Mouse (Mus musculus) gastrocnemius, postnatal 25 days (tissue): ENCODE measurements around the gene Polr1e. TPM values are rescaled to one million over a fixed set of nuclear protein-coding genes. Genes with fewer than 3 reads are reported as not detected.
"Not testable (repeated sequence)": the region's sequence is repeated elsewhere in the genome, so short reads cannot be mapped to it uniquely, and the experiment has no call there.

Experiments
- DNase-seq: peaks from one replicate; pipeline ENCODE4 v3.0.0; 2022
- long read RNA-seq, 2 experiments: library from polyadenylated mRNA; stranded (forward); transcript quantifications; one replicate each; pipeline ENCODE4 v2.0.0; 2021
- total RNA-seq, 2 experiments: library from RNA; stranded (reverse); gene quantifications; 1 replicate in 1 of 2; 2 replicates in 1 of 2; pipeline ENCODE4 v1.2.3; 2021

Polr1e gene
- total RNA-seq = 1 to 10 TPM; 4.0 to 4.6 TPM
- long read RNA-seq, experiment 1, partial matches to known transcripts = 0 of 4 reads
- long read RNA-seq, experiment 1, other reads (novel, unspliced or antisense) = 1 of 4 reads
- long read RNA-seq, experiment 2, partial matches to known transcripts = 1 of 4 reads
- long read RNA-seq, experiment 2, other reads (novel, unspliced or antisense) = 0 of 4 reads

GRCm38 (mm10) chr4:45018452-45018980 lies at the start of gene Polr1e:
Gene Polr1e (plus strand): TSS chr4:45018583.
- peak; percentile 83 for DNase-seq

DNA sequence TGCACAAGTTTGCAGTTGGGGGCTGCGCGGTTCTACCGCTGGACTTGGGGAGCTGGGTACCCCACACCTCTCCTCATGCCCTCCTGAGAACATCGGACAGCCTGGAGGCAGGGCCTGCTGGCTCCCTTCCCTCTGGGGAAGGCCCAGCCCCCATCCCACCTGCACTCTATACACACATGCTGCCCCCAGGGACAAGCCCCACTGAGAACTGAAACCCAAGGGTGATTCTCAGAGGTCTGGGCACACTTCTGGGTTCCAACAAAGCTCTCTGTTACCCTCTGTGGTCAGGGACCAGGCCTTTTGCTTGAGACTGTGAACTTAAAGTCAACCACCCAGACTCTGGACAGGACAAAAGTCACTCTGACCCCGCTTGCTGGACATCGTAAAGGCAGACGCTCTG lies 48.3 kb upstream of the Polr1e start:
- DNase-seq = no peak

- DNase-seq = no peak
Measured at GRCm38 (mm10) chr4:44970612-44971110, 47.7 kb upstream of the Polr1e start.

- peak; percentile 76 for DNase-seq
Measured at GRCm38 (mm10) chr4:44973450-44973849, 44.9 kb upstream of the Polr1e start.

- DNase-seq = no peak
Measured at GRCm38 (mm10) chr4:44973871-44974270, 44.5 kb upstream of the Polr1e start.

DNA sequence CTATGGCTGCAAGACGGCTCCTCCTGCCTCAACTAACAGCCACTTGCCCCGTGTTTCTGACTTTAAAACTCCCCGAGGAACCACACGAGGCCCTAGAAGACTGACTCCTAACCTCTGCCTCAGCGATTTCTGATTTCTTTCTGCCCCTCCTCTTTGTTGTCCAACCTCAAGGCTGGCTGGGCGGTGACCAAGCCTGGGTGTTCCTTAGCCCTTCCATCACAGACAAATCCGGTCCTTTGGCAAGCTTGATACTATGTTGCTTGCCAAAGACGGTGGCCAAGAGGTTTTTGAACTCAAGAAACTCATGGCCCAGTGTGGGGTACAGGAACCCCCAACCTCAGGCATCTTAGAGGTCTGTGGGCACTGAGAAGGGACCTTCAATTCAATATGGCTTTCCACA lies 44.1 kb upstream of the Polr1e start:
- no peak for DNase-seq

- DNase-seq = no peak
Measured at GRCm38 (mm10) chr4:44976026-44976615, 42.3 kb upstream of the Polr1e start.

- no peak for DNase-seq
Measured at GRCm38 (mm10) chr4:44976921-44977710, 41.3 kb upstream of the Polr1e start.

- DNase-seq = no peak
Measured at GRCm38 (mm10) chr4:44978175-44978574, 40.2 kb upstream of the Polr1e start.

DNA sequence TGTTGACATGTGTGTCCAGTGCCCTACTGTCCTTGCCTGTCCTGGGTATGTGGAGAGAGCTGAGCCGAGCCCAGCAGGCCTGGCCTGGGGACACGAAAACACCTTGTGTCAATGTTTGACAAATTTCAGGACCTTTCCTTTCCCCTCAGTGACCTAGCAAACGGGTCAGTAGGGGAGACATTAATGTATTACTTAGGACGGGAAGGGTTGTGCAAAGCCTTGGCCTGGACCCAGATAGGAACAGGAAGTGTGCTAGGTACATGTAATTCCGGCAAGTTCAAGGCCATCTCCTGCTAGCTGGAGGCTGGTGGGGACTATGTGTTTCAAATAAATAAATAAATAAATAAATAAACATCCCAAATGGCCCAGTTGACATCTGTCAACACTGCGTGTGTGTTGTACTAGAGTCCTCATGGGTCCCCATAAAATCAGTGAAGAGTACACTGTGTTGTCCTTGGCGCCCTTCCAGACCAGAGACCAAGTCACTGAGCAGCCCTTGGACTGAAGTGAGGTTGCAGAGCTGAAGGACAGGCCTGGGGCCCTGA lies 38.5 kb upstream of the Polr1e start:
- no peak for DNase-seq

DNA sequence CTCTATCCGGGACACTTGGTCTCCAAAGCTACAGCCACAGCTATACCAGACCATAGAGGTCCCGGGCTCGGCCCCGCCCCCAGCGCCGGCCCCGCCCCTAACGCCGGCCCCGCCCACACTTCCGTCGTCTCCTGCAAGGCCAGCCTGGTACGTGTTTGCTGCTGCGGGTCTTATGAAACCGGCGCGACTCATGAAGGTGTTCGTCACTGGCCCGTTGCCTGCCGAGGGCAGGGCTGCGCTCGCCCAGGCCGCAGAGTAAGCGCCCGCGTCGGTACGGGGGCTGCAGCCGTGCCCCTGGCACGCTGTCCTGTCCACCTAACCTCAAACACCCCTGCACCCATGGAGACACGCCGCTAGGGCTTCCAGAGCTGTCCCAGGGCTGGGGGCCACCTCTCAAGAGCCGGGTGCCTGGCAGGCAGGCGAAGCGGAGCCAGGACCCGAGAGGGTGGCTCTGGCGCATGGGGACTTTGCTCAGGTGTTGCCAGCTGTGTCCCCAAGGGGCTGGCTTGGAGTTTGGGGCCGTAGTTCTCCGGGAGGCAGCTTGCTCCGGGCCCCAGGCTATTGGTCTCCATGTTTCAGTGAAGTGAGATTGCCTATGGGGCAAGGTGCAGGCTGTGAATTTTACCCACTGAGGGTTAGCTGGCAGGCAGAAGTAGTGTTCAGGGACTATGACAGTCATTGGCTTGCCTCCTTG lies 37.0 kb upstream of the Polr1e start, which contains the start of gene Grhpr:
TSS of gene Grhpr (plus strand) at position 116 of the 694 bp plus-strand sequence.
- peak; percentile 90 for DNase-seq

- no peak for DNase-seq
Measured at GRCm38 (mm10) chr4:44981974-44982287, 36.5 kb upstream of the Polr1e start.

GRCm38 (mm10) chr4:44982440-44983130 lies 35.8 kb upstream of the Polr1e start:
- DNase-seq = no peak

GRCm38 (mm10) chr4:44983131-44983740 lies 35.1 kb upstream of the Polr1e start:
- no peak for DNase-seq

DNA sequence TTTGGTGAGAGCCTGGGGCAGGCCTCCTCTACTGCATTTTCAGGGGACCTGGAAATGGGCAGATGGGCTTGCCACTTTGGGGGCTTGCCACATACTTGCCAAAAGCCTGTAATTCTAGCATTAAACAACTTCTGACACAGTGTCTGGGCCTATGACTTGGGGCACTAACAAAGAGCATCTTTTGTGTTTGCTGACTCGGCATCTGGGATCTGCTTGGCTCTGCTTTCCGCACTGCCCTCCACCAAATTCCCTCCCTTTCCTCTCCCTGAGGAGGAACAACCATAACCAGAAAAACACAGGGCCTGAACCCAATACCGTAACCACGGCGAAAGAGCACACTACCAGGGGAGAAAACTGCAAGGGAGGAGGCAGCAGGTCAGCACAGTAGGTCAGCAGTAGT lies 27.8 kb upstream of the Polr1e start:
- no peak for DNase-seq

DNA sequence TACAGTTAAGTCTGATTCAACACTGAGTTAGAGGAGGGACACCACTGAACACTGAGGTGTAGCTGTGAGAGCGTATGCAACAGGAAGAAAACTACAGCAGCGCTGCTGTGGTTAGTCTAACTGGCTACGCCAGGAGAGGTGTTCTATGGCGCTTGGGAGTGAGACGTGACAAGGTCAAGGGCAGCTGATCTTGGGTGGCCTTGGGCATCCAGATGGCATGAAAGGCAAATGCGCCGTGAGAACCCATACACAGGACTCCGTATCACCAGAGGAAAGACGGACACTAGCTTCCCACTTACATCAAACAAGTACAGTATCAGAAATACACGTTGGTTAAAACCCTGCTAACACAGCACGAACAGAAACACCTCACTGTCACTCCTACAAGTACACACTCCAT lies 26.1 kb upstream of the Polr1e start:
- DNase-seq = not testable (repeated sequence)

GRCm38 (mm10) chr4:44993179-44993578 lies 25.2 kb upstream of the Polr1e start:
- DNase-seq = not testable (repeated sequence)

- DNase-seq = no peak
Measured at GRCm38 (mm10) chr4:44993847-44994246, 24.5 kb upstream of the Polr1e start.

DNA sequence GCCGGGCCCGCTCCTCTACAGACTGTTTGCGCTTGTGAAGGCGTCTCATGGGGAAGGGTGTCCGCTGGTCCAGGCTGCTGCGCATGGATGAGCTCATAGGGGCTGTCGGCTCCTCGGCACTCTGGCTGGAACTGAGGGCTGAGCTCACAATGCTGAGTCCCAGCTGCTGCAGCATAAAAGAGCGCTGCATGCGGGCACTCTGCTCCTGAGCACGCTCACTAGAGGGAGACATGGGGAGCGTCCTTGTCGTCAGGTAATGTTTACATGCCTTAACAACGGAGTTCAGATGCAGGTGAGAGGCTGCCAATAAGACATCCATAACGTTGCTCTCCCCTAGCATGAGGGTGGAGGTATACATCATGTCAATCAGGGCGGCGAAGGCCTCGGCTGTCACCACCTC lies 23.6 kb upstream of the Polr1e start:
- DNase-seq = no peak

- no peak for DNase-seq
Measured at GRCm38 (mm10) chr4:44998071-44998470, 20.3 kb upstream of the Polr1e start.

GRCm38 (mm10) chr4:45000001-45000400 lies 18.4 kb upstream of the Polr1e start:
- no peak for DNase-seq
